Comparison of ENCODE assay signal across 30 mouse cellular contexts in genomic region chr19:11017251-11017650, GRCm38 (mm10). TPM values are rescaled to one million over a fixed set of nuclear protein-coding genes. Genes with fewer than 3 reads are reported as not detected.
A peak's percentile ranks its signal among the peaks of the same experiment; 100 is the strongest.
DNase-seq lines count a peak whose midpoint lies in the region; TF ChIP-seq lines count a peak whose summit lies in the region.
"Had no signal": no experiment of that assay in that cellular context is flagged by ENCODE, and none has a peak within 500 bp of the region (broad histone marks: within the 10 kb centered on the region; RNA-seq: fewer than 3 reads in every experiment).

No protein-coding gene starts in this region.

- peak overlapping the region; percentile 35 for H3K4me2 ChIP-seq in myocyte (ENCODE audit: low read depth)
- H3K4me2 ChIP-seq: embryonic facial prominence, embryonic 15.5 days; hindbrain, embryonic 15.5 days; midbrain, embryonic 13.5 days; neural tube, embryonic 13.5 days had no signal

- H3K27me3 ChIP-seq in myocyte (ENCODE audit: control insufficient read depth, insufficient read depth, insufficient read length) = no peaks in the 10 kb centered on the region
- H3K27me3 ChIP-seq in embryonic facial prominence, embryonic 10.5 days (replicated peaks; ENCODE audit: low read depth, poor library complexity, severe bottlenecking) = no peaks in the 10 kb centered on the region
- H3K27me3 ChIP-seq: embryonic facial prominence, embryonic 15.5 days; hindbrain, embryonic 15.5 days; midbrain, embryonic 13.5 days; neural tube, embryonic 13.5 days had no signal

- H3K27ac ChIP-seq in embryonic facial prominence, embryonic 10.5 days (replicated peaks) = no peak overlapping the region
- H3K27ac ChIP-seq: embryonic facial prominence, embryonic 15.5 days; hindbrain, embryonic 15.5 days; midbrain, embryonic 13.5 days; neural tube, embryonic 13.5 days had no signal

- H3ac ChIP-seq in myocyte (ENCODE audit: control insufficient read depth, insufficient read length) = no peak overlapping the region

- intact Hi-C loops in heart, postnatal 25 days (cut with DNase I) = no loop called here

- H3K79me2 ChIP-seq in myocyte (ENCODE audit: control insufficient read depth, insufficient read depth) = no peaks in the 10 kb centered on the region

- H3K4me3 ChIP-seq in myocyte = no peak overlapping the region
- H3K4me3 ChIP-seq in embryonic facial prominence, embryonic 10.5 days = no peak overlapping the region
- H3K4me3 ChIP-seq: embryonic facial prominence, embryonic 15.5 days; hindbrain, embryonic 15.5 days; midbrain, embryonic 13.5 days; neural tube, embryonic 13.5 days had no signal

- no peak for TF ChIP-seq POLR2A in myocyte (IDR thresholded peaks at IDR 0.05; ENCODE audit: insufficient read length, low read depth)

- H3K4me1 ChIP-seq in embryonic facial prominence, embryonic 10.5 days = no peaks in the 10 kb centered on the region
- H3K4me1 ChIP-seq: embryonic facial prominence, embryonic 15.5 days; hindbrain, embryonic 15.5 days; midbrain, embryonic 13.5 days; neural tube, embryonic 13.5 days had no signal

- DNase-seq in heart, adult 9 months (ENCODE audit: low spot score in 2 of 2) = peak; percentile 6 to 55
- DNase-seq in heart, postnatal 25 days (ENCODE audit: low spot score) = no peak
- DNase-seq in gastrocnemius, postnatal 10 days = peak; percentile 19
- no peak for DNase-seq in kidney, postnatal 10 days
- no peak for DNase-seq in embryonic facial prominence, embryonic 10.5 days (ENCODE audit: low spot score)
- no peak for DNase-seq in embryo, embryonic 10 days (ENCODE audit: low spot score)
- DNase-seq: adrenal gland, postnatal 14 days; B cell, adult 2 months; cerebellum, adult 11-12 months; cerebellum, postnatal 14 days; embryo, embryonic 11 days; heart, postnatal 4 days; kidney, adult 18-20 months; kidney, postnatal 25 days; liver; lung, postnatal 10 days; thymus, postnatal 36 days had no signal

- 84% methylated on average over 2 of the region's 2 CpGs for WGBS in embryonic facial prominence, embryonic 10.5 days

- no peaks in the 10 kb centered on the region for H3K9me3 ChIP-seq in embryonic facial prominence, embryonic 10.5 days
- H3K9me3 ChIP-seq: embryonic facial prominence, embryonic 15.5 days; hindbrain, embryonic 15.5 days; midbrain, embryonic 13.5 days; neural tube, embryonic 13.5 days had no signal

- no peaks in the 10 kb centered on the region for H3K36me3 ChIP-seq in myocyte (ENCODE audit: control insufficient read depth, insufficient read depth)
- no peaks in the 10 kb centered on the region for H3K36me3 ChIP-seq in embryonic facial prominence, embryonic 10.5 days (replicated peaks)
- H3K36me3 ChIP-seq: embryonic facial prominence, embryonic 15.5 days; hindbrain, embryonic 15.5 days; midbrain, embryonic 13.5 days; neural tube, embryonic 13.5 days had no signal

TF ChIP-seq in myocyte, 11 proteins besides CTCF, POLR2A, EP300 and RAD21:
- no peak for TF ChIP-seq CEBPB (IDR thresholded peaks at IDR 0.05; ENCODE audit: insufficient read depth, poor library complexity, severe bottlenecking)
- no peak for TF ChIP-seq POLR2AphosphoS2 (IDR thresholded peaks at IDR 0.05; ENCODE audit: insufficient read length, low read depth)
- peak in 2 of 3 experiments; percentile 15 to 49 for TF ChIP-seq MYOD1 (IDR thresholded peaks at IDR 0.05; ENCODE audit: control insufficient read depth in 1 of 3, insufficient read length in 2 of 3, low read depth in 2 of 3)
- TF ChIP-seq MYOG (IDR thresholded peaks at IDR 0.05; ENCODE audit: control insufficient read depth in 1 of 3, insufficient read depth in 1 of 3, insufficient read length in 2 of 3, low read depth in 2 of 3) = peak in 1 of 3 experiments; percentile 30

RNA-seq across cellular contexts. Expression of gene Ms4a18, which starts 0.6 kb away (rescaled TPM):
- total RNA-seq in heart, postnatal 25 days (2021) = not detected
- not detected for total RNA-seq in gastrocnemius, postnatal 10 days (2021)
- polyA plus RNA-seq in myocyte (2012; fragmentation: generic; extraction: Trizol) = 0.04 TPM
- polyA plus RNA-seq in embryonic facial prominence, embryonic 10.5 days (2016; fragmentation: Nextera tagmentation; extraction: Ambion mirVana) = not detected in 2 replicates
- total RNA-seq: adrenal gland, postnatal 14 days; gastrocnemius, postnatal 4 days; heart, postnatal 4 days; layer of hippocampus, adult 8-10 months; left cerebral cortex, postnatal 25 days; megakaryocyte, adult 5-6 weeks had no signal
- polyA plus RNA-seq: embryonic facial prominence, embryonic 15.5 days; forebrain, embryonic 11.5 days; heart, embryonic 14.5 days; hindbrain, embryonic 15.5 days; midbrain, embryonic 13.5 days; neural tube, embryonic 13.5 days; spleen, adult 2 months had no signal

RNA-seq across cellular contexts. Expression of gene Ms4a15, which starts 24.2 kb away (rescaled TPM):
- total RNA-seq in heart, postnatal 25 days (2021) = not detected
- total RNA-seq in gastrocnemius, postnatal 10 days (2021) = not detected
- polyA plus RNA-seq in myocyte (2012; fragmentation: generic; extraction: Trizol) = not detected
- not detected in 2 replicates for polyA plus RNA-seq in embryonic facial prominence, embryonic 10.5 days (2016; fragmentation: Nextera tagmentation; extraction: Ambion mirVana)
- total RNA-seq: adrenal gland, postnatal 14 days; gastrocnemius, postnatal 4 days; heart, postnatal 4 days; layer of hippocampus, adult 8-10 months; left cerebral cortex, postnatal 25 days; megakaryocyte, adult 5-6 weeks had no signal
- polyA plus RNA-seq: embryonic facial prominence, embryonic 15.5 days; forebrain, embryonic 11.5 days; liver, embryonic 16.5 days; midbrain, embryonic 13.5 days; neural tube, embryonic 13.5 days had no signal

RNA-seq across cellular contexts. Expression of gene Ms4a10, which starts 42.8 kb away (rescaled TPM):
- not detected for total RNA-seq in heart, postnatal 25 days (2021)
- not detected for total RNA-seq in gastrocnemius, postnatal 10 days (2021)
- 0.30 TPM for polyA plus RNA-seq in myocyte (2012; fragmentation: generic; extraction: Trizol)
- not detected in 2 replicates for polyA plus RNA-seq in embryonic facial prominence, embryonic 10.5 days (2016; fragmentation: Nextera tagmentation; extraction: Ambion mirVana)
- total RNA-seq: heart, postnatal 4 days; layer of hippocampus, adult 8-10 months; left cerebral cortex, postnatal 25 days; megakaryocyte, adult 5-6 weeks had no signal
- polyA plus RNA-seq: forebrain, embryonic 11.5 days; heart, embryonic 14.5 days; hindbrain, embryonic 15.5 days; midbrain, embryonic 13.5 days; neural tube, embryonic 13.5 days; spleen, adult 2 months had no signal

Comparison
In these comparisons a context has a peak if more than half of its experiments do, and no peak if none do; other contexts are left out.
1. DNase-seq: peak in heart, adult 9 months (2 of 2) and gastrocnemius, postnatal 10 days (single experiment); none in heart, postnatal 25 days (single experiment), kidney, postnatal 10 days (single experiment), embryonic facial prominence, embryonic 10.5 days (single experiment) and embryo, embryonic 10 days (single experiment).